Mouse (Mus musculus): Measurements from ENCODE around the gene Cars. TPM values are rescaled to one million over a fixed set of nuclear protein-coding genes. Genes with fewer than 3 reads are reported as not detected.

Cars gene
- 10 to 100 TPM; 26.5 to 40.6 TPM for total RNA-seq (2023)

DNA sequence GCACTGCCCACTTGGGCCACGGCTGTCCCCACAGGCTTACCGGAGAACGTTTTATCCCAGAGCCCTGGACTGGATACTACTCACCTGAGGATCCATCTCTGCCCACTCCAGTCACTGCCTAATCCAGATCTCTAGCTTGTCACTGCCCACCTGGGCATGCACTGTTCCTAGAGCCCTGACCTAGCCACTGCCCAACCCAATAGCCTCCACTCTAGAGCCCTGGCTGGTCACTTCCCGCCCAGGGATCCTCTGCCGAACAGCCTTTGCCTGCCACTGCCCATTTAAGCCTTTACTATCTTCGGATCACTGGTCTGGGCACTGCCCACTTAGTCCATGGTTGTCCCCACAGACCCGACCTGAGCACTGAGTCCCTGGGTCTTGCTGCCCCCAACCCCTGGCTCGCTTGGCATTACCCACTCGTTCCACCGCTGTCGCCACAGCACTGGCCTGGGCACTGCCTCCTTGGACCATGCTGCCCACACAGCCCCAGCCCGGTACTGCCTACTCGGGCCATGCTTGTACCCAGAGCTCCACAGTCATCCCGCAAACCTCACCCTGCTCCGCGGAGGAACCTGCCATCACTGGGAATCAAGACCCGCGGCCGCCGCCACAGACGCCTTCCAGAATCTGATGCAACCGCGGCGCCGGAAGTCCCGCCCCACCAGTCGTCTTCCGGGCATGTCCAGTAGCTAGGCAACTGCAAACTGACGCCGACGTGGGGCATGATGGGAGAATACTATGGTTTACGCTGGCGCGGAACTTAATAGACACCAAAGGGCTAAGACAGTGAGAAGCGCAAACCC is at the start of gene Cars:
Gene Cars, minus strand, starts transcription at position 663 of the 803 bp plus-strand sequence.

GRCm38 (mm10) chr7:143649034-143649768 is 49.3 kb upstream of the Cars start, which contains the start of gene Tnfrsf22:
Tnfrsf22 (minus strand) TSS chr7:143649661.

DNA sequence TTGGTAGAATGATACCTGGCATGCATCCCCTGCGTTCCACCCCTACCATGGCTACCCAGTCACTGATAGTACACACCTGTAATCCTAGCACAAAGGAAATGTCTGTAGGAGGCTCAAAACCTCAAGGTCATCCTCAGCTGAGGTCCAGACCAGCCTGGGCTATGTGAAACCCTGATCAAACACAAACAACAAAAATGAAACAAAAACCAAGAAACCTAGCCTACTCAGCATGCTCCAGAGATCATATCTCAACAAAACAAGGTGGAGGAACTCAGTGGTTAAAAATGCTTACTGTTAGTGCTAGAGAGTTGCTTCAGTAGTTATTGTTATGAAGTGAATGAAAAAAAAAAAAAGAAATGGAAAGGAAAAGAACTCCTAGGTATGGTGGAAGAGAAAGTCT is 28.6 kb upstream of the Cars start, which contains the start of gene Tnfrsf26:
Gene Tnfrsf26, minus strand, starts transcription at position 183 of the 400 bp plus-strand sequence.

DNA sequence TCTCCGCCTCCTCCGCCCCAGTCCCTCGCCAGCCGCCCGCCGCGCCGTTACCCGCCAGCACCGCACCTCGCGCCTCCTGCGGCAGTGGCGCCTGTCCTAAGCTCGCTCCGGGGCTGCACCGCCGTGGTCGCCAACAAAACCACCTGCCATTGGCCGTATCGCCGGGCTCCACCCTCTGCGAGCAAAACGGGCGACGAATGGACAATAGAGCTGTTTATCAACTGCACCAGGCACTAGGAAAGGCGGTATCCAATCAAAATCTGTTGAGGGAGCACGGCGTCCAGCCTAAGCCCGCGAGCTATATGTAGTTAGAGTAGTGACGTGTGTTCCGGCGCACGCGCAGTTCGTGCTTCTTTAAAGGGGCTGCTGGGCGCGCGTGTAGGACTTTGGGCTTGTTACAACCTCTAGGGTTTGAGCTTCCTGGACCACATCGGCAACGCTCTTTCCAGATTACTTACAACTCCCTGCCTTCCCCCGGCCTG is 50.9 kb downstream of the Cars start, which contains the start of gene Nap1l4:
Gene Nap1l4, minus strand, starts transcription at position 131 of the 482 bp plus-strand sequence.

Other genes with a start within 250 kb of the Cars start
- under 1 TPM; 0.77 to 0.93 TPM for gene Cdkn1c, start 139.0 kb downstream of the Cars start, total RNA-seq (2023)
- gene Slc22a18, start 126.4 kb downstream of the Cars start, total RNA-seq (2023): under 1 TPM; 0.71 to 0.99 TPM
- gene Phlda2, start 96.9 kb downstream of the Cars start, total RNA-seq (2023): not detected
- 10 to 100 TPM; 84.0 to 92.4 TPM for gene Nap1l4, start 51.0 kb downstream of the Cars start, total RNA-seq (2023)
- 1 to 10 TPM; 7.9 to 8.3 TPM for gene Tnfrsf26, start 28.6 kb upstream of the Cars start, total RNA-seq (2023)
- 1 to 10 TPM; 1.7 to 2.3 TPM for gene Tnfrsf22, start 49.6 kb upstream of the Cars start, total RNA-seq (2023)
- 1 to 10 TPM; 5.2 to 8.1 TPM for gene Tnfrsf23, start 85.8 kb upstream of the Cars start, total RNA-seq (2023)
- gene Osbpl5, start 156.9 kb upstream of the Cars start, total RNA-seq (2023): 1 to 10 TPM in 1 of 2 experiments, under 1 TPM in 1; 0.92 to 1.2 TPM
- not detected for gene Mrgprg, start 166.9 kb upstream of the Cars start, total RNA-seq (2023)
- gene Mrgpre, start 184.4 kb upstream of the Cars start, total RNA-seq (2023): under 1 TPM in 1 of 2 experiments, not detected in 1; 0.11 TPM
- 1 to 10 TPM; 6.5 to 8.0 TPM for gene Nadsyn1, start 222.8 kb upstream of the Cars start, total RNA-seq (2023)
- gene Dhcr7, start 223.1 kb upstream of the Cars start, total RNA-seq (2023): 1 to 10 TPM; 6.3 to 6.9 TPM